Mouse (Mus musculus): ENCODE results near the gene Vash1.

The Vash1 gene

GRCm38 (mm10) chr12:86683698-86684097 lies 5.2 kb downstream of the Vash1 start:
- DNase-seq (ENCODE audit: low spot score), result no peak

GRCm38 (mm10) chr12:86685275-86685674 lies 6.8 kb downstream of the Vash1 start:
- no peak for DNase-seq (ENCODE audit: low spot score)

GRCm38 (mm10) chr12:86686551-86687330 lies 8.2 kb downstream of the Vash1 start:
- DNase-seq (ENCODE audit: low spot score), result no peak

- DNase-seq (ENCODE audit: low spot score), result no peak
Measured at GRCm38 (mm10) chr12:86687445-86687955, 9.0 kb downstream of the Vash1 start.

- no peak for DNase-seq (ENCODE audit: low spot score)
Measured at GRCm38 (mm10) chr12:86687971-86688573, 9.6 kb downstream of the Vash1 start.

- no peak for DNase-seq (ENCODE audit: low spot score)
Measured at GRCm38 (mm10) chr12:86688917-86689316, 10.4 kb downstream of the Vash1 start.

GRCm38 (mm10) chr12:86690700-86691485 lies 12.4 kb downstream of the Vash1 start:
- DNase-seq (ENCODE audit: low spot score), result no peak

GRCm38 (mm10) chr12:86692471-86693356 lies 14.2 kb downstream of the Vash1 start:
- DNase-seq (ENCODE audit: low spot score), result no peak

- no peak for DNase-seq (ENCODE audit: low spot score)
Measured at GRCm38 (mm10) chr12:86693389-86693788, 14.9 kb downstream of the Vash1 start.

- DNase-seq (ENCODE audit: low spot score), result no peak
Measured at GRCm38 (mm10) chr12:86694441-86694840, 15.9 kb downstream of the Vash1 start.

GRCm38 (mm10) chr12:86697996-86698395 lies 19.5 kb downstream of the Vash1 start:
- DNase-seq (ENCODE audit: low spot score), result no peak

- no peak for DNase-seq (ENCODE audit: low spot score)
Measured at GRCm38 (mm10) chr12:86698537-86698936, 20.0 kb downstream of the Vash1 start.

GRCm38 (mm10) chr12:86699965-86700926 lies 21.7 kb downstream of the Vash1 start:
- DNase-seq (ENCODE audit: low spot score), result no peak

- DNase-seq (ENCODE audit: low spot score), result no peak
Measured at GRCm38 (mm10) chr12:86700927-86701310, 22.4 kb downstream of the Vash1 start.

- no peak for DNase-seq (ENCODE audit: low spot score)
Measured at GRCm38 (mm10) chr12:86701491-86701890, 23.0 kb downstream of the Vash1 start.

- DNase-seq (ENCODE audit: low spot score), result no peak
Measured at GRCm38 (mm10) chr12:86702690-86703089, 24.2 kb downstream of the Vash1 start.

- no peak for DNase-seq (ENCODE audit: low spot score)
Measured at GRCm38 (mm10) chr12:86705843-86706242, 27.3 kb downstream of the Vash1 start.

- no peak for DNase-seq (ENCODE audit: low spot score)
Measured at GRCm38 (mm10) chr12:86714026-86714425, 35.5 kb downstream of the Vash1 start.

GRCm38 (mm10) chr12:86715401-86715800 lies 36.9 kb downstream of the Vash1 start:
- no peak for DNase-seq (ENCODE audit: low spot score)

GRCm38 (mm10) chr12:86716962-86717361 lies 38.5 kb downstream of the Vash1 start:
- no peak for DNase-seq (ENCODE audit: low spot score)
